Mouse (Mus musculus) left cerebral cortex, adult 8-10 months (tissue): ENCODE data around the gene Isoc2a. TPM values are rescaled to one million over a fixed set of nuclear protein-coding genes. Genes with fewer than 3 reads are reported as not detected.
A peak's percentile ranks its signal among the peaks of the same experiment; 100 is the strongest.

Experiments used
- DNase-seq, 2 experiments: peaks; one replicate each; pipeline ENCODE4 v3.0.0; 2022; ENCODE audit warnings: low spot score in 2 of 2
- total RNA-seq, 4 experiments: library from RNA; stranded (reverse); gene quantifications; 2 replicates each; pipeline ENCODE4 v1.2.4; 2022

Gene Isoc2a
- total RNA-seq, 4 experiments from 2014 or later = 16.1 to 17.7 (median 17.1) TPM

- no peak for DNase-seq
Measured at GRCm38 (mm10) chr7:4915669-4916416, 38.9 kb downstream of the Isoc2a start.

GRCm38 (mm10) chr7:4917494-4917893 is 40.5 kb downstream of the Isoc2a start:
- no peak for DNase-seq

GRCm38 (mm10) chr7:4918681-4919080 is 41.7 kb downstream of the Isoc2a start:
- DNase-seq = no peak

- no peak for DNase-seq
Measured at GRCm38 (mm10) chr7:4919096-4919495, 42.1 kb downstream of the Isoc2a start.

GRCm38 (mm10) chr7:4919971-4920370 is 43.0 kb downstream of the Isoc2a start:
- DNase-seq = no peak

- DNase-seq = no peak
Measured at GRCm38 (mm10) chr7:4920496-4920895, 43.5 kb downstream of the Isoc2a start.

GRCm38 (mm10) chr7:4920976-4921823 is 44.2 kb downstream of the Isoc2a start:
- DNase-seq = no peak

GRCm38 (mm10) chr7:4921824-4922482 is 45.0 kb downstream of the Isoc2a start, which contains the start of gene Nat14:
Nat14 (plus strand) TSS chr7:4922028.
- no peak for DNase-seq

- peak; percentile 78 to 90 for DNase-seq
Measured at GRCm38 (mm10) chr7:4922508-4922907, 45.6 kb downstream of the Isoc2a start.

GRCm38 (mm10) chr7:4922931-4923565 is 46.1 kb downstream of the Isoc2a start:
- DNase-seq = peak; percentile 69 to 78

GRCm38 (mm10) chr7:4923586-4924364 is 46.8 kb downstream of the Isoc2a start:
- DNase-seq = peak in 1 of 2 experiments; percentile 54

- DNase-seq = no peak
Measured at GRCm38 (mm10) chr7:4924483-4924882, 47.5 kb downstream of the Isoc2a start.

- DNase-seq = no peak
Measured at GRCm38 (mm10) chr7:4924891-4925301, 47.9 kb downstream of the Isoc2a start.

- no peak for DNase-seq
Measured at GRCm38 (mm10) chr7:4925441-4926381, 48.8 kb downstream of the Isoc2a start, which contains the start of gene Ssc5d. Ssc5d (plus strand) TSS chr7:4925785.

- DNase-seq = no peak
Measured at GRCm38 (mm10) chr7:4926849-4927248, 49.9 kb downstream of the Isoc2a start.

GRCm38 (mm10) chr7:4927711-4928110 is 50.8 kb downstream of the Isoc2a start:
- DNase-seq = no peak

GRCm38 (mm10) chr7:4928323-4928722 is 51.4 kb downstream of the Isoc2a start:
- DNase-seq = no peak

- no peak for DNase-seq
Measured at GRCm38 (mm10) chr7:4933103-4933502, 56.1 kb downstream of the Isoc2a start.

- DNase-seq = no peak
Measured at GRCm38 (mm10) chr7:4934160-4934914, 57.4 kb downstream of the Isoc2a start.
